Mouse (Mus musculus) G1E (cell line): ENCODE results near the gene Krtcap2.

Source experiments
- CTCF ChIP-seq: IDR thresholded peaks from 2 replicates; pipeline ENCODE4 v1.5.1; 2012; ENCODE audit warnings: low read depth, low read length, inconsistent platforms, mixed read lengths
- GATA1 ChIP-seq: IDR thresholded peaks from 2 replicates; pipeline ENCODE4 v1.6.1; 2012; ENCODE audit warnings: borderline replicate concordance, low read length, inconsistent platforms, mixed read lengths
- POLR2AphosphoS5 ChIP-seq: IDR thresholded peaks from 2 replicates; pipeline ENCODE4 v1.6.1; 2012; ENCODE audit warnings: low read depth, low read length, inconsistent platforms; ENCODE audit not compliant: insufficient replicate concordance
- TAL1 ChIP-seq: conservative IDR thresholded peaks from 2 replicates; pipeline ENCODE4 v1.6.1; 2012; ENCODE audit warnings: low read depth, low read length, inconsistent platforms, mixed read lengths

GRCm38 (mm10) chr3:89226900-89227299, 18.9 kb upstream of the Krtcap2 start, which contains the start of gene Mtx1:
- no peak for TF ChIP-seq CTCF
- TF ChIP-seq POLR2AphosphoS5, result no peak
- no peak for TF ChIP-seq GATA1
- no peak for TF ChIP-seq TAL1
